In the genomic region with DNA sequence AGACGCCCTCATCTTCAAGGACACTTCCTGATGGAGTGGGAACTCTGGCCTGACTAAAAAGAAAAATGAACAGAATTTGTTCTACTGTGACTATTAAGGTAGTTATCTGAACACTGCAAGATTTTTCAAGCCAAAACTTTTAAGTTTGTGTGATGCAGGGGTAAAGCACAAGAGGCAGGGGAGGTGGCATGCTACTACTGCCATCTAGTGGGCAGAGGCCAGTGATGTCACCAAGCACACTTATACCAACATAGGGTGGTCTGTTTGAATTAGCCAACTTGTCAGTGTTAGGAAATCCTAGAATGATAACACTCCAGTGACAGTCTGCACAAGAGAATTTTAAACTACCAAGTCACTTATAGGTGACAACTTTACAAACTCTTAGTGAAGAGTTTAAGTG, we compare ENCODE assay signal across 9 mouse cellular contexts. TPM values are rescaled to one million over a fixed set of nuclear protein-coding genes. Genes with fewer than 3 reads are reported as not detected.
DNase-seq lines count a peak whose midpoint lies in the region; ATAC-seq and TF ChIP-seq lines count a peak whose summit lies in the region.
"Had no signal": no experiment of that assay in that cellular context is flagged by ENCODE, and none has a peak within 500 bp of the region (broad histone marks: within the 10 kb centered on the region; RNA-seq: fewer than 3 reads in every experiment).

No protein-coding gene starts in this region.

- H3K4me1 ChIP-seq in spleen, adult 2 months (ENCODE audit: control insufficient read depth, insufficient read depth, insufficient read length), result no peaks in the 10 kb centered on the region

- no peaks in the 10 kb centered on the region for H3K27me3 ChIP-seq in spleen, adult 2 months (ENCODE audit: control insufficient read depth, insufficient read depth, low read length)

- TF ChIP-seq POLR2A in spleen, adult 2 months (IDR thresholded peaks at IDR 0.05; ENCODE audit: low read depth, low read length), result no peak

- peak; percentile 76 for ATAC-seq in frontal cortex, adult (ENCODE audit: low TSS enrichment)
- ATAC-seq in inflammation-experienced regulatory T-cells, adult 6 months, result peak; percentile 69

- TF ChIP-seq CTCF in spleen, adult 2 months (IDR thresholded peaks at IDR 0.05; ENCODE audit: extremely low read depth, insufficient read depth, insufficient read length, insufficient replicate concordance), result peak; percentile 63; the same call in 1 of the 2 replicates

- no peak for DNase-seq in frontal cortex, postnatal 14 days (ENCODE audit: low spot score in 2 of 2)
- peak; percentile 53 for DNase-seq in right cerebral cortex, postnatal 14 days
- DNase-seq in right cerebral cortex, postnatal 36 days (ENCODE audit: low spot score in 2 of 2), result no peak
- DNase-seq in cerebellum, postnatal 36 days, result peak; percentile 27 to 41
- peak; percentile 65 for DNase-seq in lung, postnatal 10 days
- DNase-seq in spleen, adult 2 months (ENCODE audit: low read depth in 1 of 2, low spot score in 2 of 2), result peak; percentile 35 to 39

- H3K4me3 ChIP-seq in spleen, adult 2 months (ENCODE audit: extremely low read depth, insufficient read depth, insufficient read length), result no peak overlapping the region

- WGBS in spleen, adult 2 months, result 98% methylated on average over 1 of the region's 1 CpGs

- H3K36me3 ChIP-seq in spleen, adult 2 months (ENCODE audit: control insufficient read depth, insufficient read depth, low read length), result peaks cover 24% of the 10 kb centered on the region

- H3K27ac ChIP-seq in spleen, adult 2 months (ENCODE audit: insufficient read depth, low read length), result no peak overlapping the region

RNA-seq across cellular contexts. Expression of gene Snu13, which starts 6.7 kb away (rescaled TPM):
- polyA plus RNA-seq in inflammation-experienced regulatory T-cells, adult 6 months (2017; shearing (Covaris generic)), result 100 to 1,000 TPM; 178 to 210 (median 205) TPM
- polyA plus RNA-seq in spleen, adult 2 months (2012; rRNA removed), result 34.5 and 37.5 TPM in 2 replicates

RNA-seq across cellular contexts. Expression of gene Desi1, which starts 7.0 kb away (rescaled TPM):
- polyA plus RNA-seq in inflammation-experienced regulatory T-cells, adult 6 months (2017; shearing (Covaris generic)), result 10 to 100 TPM in 2 of 3 experiments, 1 to 10 TPM in 1; 8.8 to 13.8 (median 12.5) TPM
- 15.4 and 18.1 TPM in 2 replicates for polyA plus RNA-seq in spleen, adult 2 months (2012; rRNA removed)

RNA-seq across cellular contexts. Expression of gene 4930407I10Rik, which starts 18.3 kb away (rescaled TPM):
- not detected for polyA plus RNA-seq in inflammation-experienced regulatory T-cells, adult 6 months (2017; shearing (Covaris generic))
- not detected in 2 replicates for polyA plus RNA-seq in spleen, adult 2 months (2012; rRNA removed)
- polyA plus RNA-seq: stomach, embryonic 14.5 days had no signal

RNA-seq across cellular contexts. Expression of gene Mei1, which starts 29.1 kb away (rescaled TPM):
- polyA plus RNA-seq in inflammation-experienced regulatory T-cells, adult 6 months (2017; shearing (Covaris generic)), result under 1 TPM in 1 of 3 experiments, not detected in 2; 0.12 TPM
- polyA plus RNA-seq in spleen, adult 2 months (2012; rRNA removed), result 0.05 TPM in 1 of 2 replicates, not detected in the other

RNA-seq across cellular contexts. Expression of gene Xrcc6, which starts 53.0 kb away (rescaled TPM):
- 10 to 100 TPM; 54.3 to 56.7 (median 54.4) TPM for polyA plus RNA-seq in inflammation-experienced regulatory T-cells, adult 6 months (2017; shearing (Covaris generic))
- polyA plus RNA-seq in spleen, adult 2 months (2012; rRNA removed), result 11.8 TPM in 2 replicates

Comparison
In these comparisons a context has a peak if more than half of its experiments do, and no peak if none do; other contexts are left out.
1. DNase-seq: peak in right cerebral cortex, postnatal 14 days (single experiment), cerebellum, postnatal 36 days (2 of 2), lung, postnatal 10 days (single experiment) and spleen, adult 2 months (2 of 2); none in frontal cortex, postnatal 14 days (0 of 2) and right cerebral cortex, postnatal 36 days (0 of 2).